Mouse (Mus musculus) lung, adult 2 months (tissue): ENCODE results near the gene Bst2. TPM values are rescaled to one million over a fixed set of nuclear protein-coding genes. Genes with fewer than 3 reads are reported as not detected.

ENCODE experiments used
- DNase-seq: peaks from one replicate; pipeline ENCODE4 v3.0.0; 2022
- H3K4me1 ChIP-seq: fragments of 200-500 bp; 2 replicates; pipeline ENCODE4 v1.6.1; 2011; ENCODE audit warnings: low read length; ENCODE audit not compliant: control insufficient read depth, insufficient read depth
- H3K4me3 ChIP-seq: fragments of 200-500 bp; replicated peaks from 2 replicates; pipeline ENCODE3; 2011; ENCODE audit warnings: low read depth, mild to moderate bottlenecking, control low read depth, low read length; ENCODE audit errors: extremely low read depth
- CTCF ChIP-seq: fragments of 200-500 bp; IDR thresholded peaks from 2 replicates; pipeline ENCODE4 v1.5.1; 2011; ENCODE audit warnings: mild to moderate bottlenecking, low read length, control low read depth; ENCODE audit not compliant: insufficient read depth
- POLR2A ChIP-seq: fragments of 200-500 bp; IDR thresholded peaks from 2 replicates; pipeline ENCODE4 v1.6.1; 2011; ENCODE audit warnings: low read depth, mild to moderate bottlenecking, control low read depth, low read length, borderline replicate concordance; ENCODE audit errors: extremely low read depth
- WGBS: fragments of 180-500 bp; shearing (Covaris S2); methylation state at CpG from one replicate; pipeline ENCODE4 v1.1.7; 2018; 5-methylcytosine and 5-hydroxymethylcytosine counted together
- polyA plus RNA-seq: library from polyadenylated mRNA; depleted of rRNA; stranded (reverse); fragments of >200 nt; gene quantifications from 2 replicates; pipeline ENCODE4 v1.2.3, GENCODE M21; 2012

Gene Bst2
- polyA plus RNA-seq, 1 experiment = 437 TPM

- no peak for DNase-seq
- TF ChIP-seq CTCF = no peak
- H3K4me1 ChIP-seq = peaks cover 6% of the 10 kb centered on the region; the same call in 1 of the 2 replicates
- 86% methylated on average over 5 of the region's 5 CpGs for WGBS
- no peak overlapping the region for H3K4me3 ChIP-seq
Measured at GRCm38 (mm10) chr8:71560765-71561164, 23.5 kb upstream of the Bst2 start.

DNA sequence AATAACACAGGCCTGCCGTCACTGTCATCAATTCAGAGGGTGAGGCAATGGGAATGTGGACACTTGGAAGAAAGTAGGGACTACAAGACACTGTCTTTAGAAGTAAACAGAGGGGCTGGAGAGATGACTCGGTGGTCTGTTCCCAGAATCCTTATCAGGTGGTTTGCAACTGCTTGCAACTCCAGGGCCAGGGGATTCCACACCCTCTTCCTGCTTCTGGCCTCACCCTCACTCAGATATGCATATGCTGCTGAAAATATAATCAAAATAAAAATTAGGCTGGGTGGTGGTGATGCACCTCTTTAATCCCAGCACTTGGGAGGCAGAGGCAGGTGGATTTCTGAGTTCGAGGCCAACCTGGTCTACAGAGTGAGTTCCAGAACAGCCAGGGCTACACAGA, 22.8 kb upstream of the Bst2 start:
- Histone ChIP-seq H3K4me1 (peaks cover 6% of the 10 kb centered on the region; the same call in 1 of the 2 replicates), H3K4me3 (no peak overlapping the region)
- no peak for DNase-seq
- 67% methylated on average over 3 of the region's 3 CpGs for WGBS
- no peak for TF ChIP-seq POLR2A
- no peak for TF ChIP-seq CTCF

DNA sequence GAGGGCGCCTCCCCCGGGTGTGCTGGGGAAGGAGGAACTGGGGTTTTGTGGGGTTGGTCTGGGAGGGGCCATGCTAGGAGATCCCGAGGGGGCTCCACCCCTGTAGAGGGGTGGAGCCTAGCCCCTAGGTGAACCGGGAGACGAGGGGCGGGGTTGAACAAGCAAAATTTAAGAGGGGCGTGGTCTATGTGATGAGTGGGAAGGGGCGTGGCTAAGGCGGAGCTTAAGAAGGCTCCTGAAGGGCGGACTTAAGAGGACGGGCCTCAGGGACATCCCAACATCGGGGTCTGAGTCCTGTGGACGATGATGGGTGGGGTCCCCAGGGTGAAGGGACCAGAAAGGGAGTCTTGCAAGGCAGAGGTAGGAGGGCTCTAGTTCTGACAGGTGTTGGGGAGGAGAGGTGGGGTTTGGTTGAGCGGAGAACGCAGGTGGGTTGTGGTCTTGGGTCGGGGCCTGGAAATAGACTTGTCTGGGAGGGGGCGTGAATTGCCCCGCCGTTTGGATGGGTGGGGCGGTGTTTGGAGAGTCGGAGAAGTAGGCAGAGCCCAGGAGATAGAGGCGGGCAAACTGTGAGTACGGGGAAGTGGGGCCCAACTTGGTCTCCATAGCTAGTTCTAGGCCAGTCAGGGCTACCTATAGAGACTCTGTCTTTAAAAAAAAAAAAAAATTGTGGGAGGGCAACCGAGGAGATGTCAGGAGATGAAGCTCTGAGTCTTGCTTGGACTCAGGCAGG, 21.9 kb upstream of the Bst2 start:
- TF ChIP-seq POLR2A (no peak), CTCF (no peak)
- peak; percentile 72 for DNase-seq
- H3K4me3 ChIP-seq = peak overlapping the region; percentile 63

DNA sequence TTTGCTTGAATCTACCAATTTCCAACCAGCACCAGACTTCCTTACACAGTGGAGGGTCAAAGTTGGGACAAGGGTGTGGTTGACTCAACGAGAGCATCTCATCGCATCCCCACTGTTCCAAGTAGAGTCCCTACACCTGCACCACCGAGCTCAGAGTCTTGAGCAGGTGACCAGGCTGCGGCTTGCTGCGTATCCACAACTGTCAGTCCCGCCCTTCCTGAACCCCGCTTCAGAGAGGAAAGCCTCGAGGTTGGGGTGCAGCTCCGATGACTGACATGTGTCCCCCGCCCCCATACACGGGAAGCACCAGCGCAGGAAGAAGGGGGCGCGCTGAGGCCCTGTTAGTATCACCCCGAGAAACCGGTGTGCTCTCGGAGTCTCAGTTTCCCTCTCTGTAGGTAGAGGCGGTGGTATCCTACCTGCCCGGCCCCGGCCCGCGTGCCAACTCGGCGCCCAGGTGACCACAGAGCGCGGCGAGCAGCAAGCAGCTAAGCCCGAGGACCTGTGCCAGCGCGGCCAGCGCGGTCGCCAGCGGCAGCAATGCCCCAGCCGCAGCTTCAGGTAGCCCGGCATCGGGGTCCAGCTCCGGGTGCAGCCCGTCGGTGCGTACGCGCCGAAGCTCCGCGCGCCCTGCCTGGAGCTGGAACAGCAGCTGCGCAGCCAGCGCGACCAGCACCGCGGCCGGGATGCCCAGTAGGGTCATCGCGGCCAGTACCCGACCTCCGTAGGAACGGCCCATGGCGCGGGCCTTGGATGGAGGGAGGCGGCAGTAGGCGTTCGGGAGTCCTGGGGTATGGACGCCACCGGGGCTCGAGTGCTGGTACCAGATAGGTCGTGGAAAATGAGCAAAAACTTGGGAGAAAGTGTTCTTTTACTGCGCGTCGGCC, 21.1 kb upstream of the Bst2 start, which contains the start of gene Tmem221:
Tmem221 (minus strand) TSS at position 801 of the 887 bp plus-strand sequence.
- peak; percentile 35 for DNase-seq
- Histone ChIP-seq H3K4me3 (peak within 1 kb of the TSS; percentile 63), H3K4me1 (peaks cover 6% of the 10 kb centered on the region; the same call in 1 of the 2 replicates)
- 5% methylated on average over 70 of the region's 70 CpGs for WGBS
- TF ChIP-seq POLR2A = peak; percentile 76; the same call in 1 of the 2 replicates
- no peak for TF ChIP-seq CTCF

More for the DNA sequence above, 21.9 kb upstream of the Bst2 start:
- WGBS = 6% methylated on average over 24 of the region's 24 CpGs
- peaks cover 6% of the 10 kb centered on the region; the same call in 1 of the 2 replicates for H3K4me1 ChIP-seq

DNA sequence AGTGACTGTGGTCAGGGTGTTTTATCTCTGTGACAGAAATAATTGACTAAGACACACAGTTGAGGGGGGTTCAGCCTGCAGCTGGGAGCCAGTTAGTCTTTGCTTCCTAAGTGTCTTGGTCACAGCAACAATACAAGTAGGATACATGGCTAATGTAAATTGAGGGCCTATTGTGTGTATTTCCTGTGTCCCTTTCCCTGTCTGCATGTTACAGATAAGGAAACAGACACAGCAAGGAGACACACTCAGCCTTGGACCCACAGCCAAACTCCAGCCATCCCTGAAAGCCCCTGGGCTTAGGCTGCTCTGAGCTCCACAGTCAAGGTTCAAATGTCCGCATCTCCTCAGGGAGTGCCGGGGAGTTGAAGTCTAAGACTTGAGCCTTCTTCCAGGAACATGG, 17.4 kb upstream of the Bst2 start:
- Histone ChIP-seq H3K4me1 (peaks cover 7% of the 10 kb centered on the region), H3K4me3 (no peak overlapping the region)
- TF ChIP-seq POLR2A (no peak), CTCF (no peak)
- 63% methylated on average over 2 of the region's 2 CpGs for WGBS
- DNase-seq = no peak

DNA sequence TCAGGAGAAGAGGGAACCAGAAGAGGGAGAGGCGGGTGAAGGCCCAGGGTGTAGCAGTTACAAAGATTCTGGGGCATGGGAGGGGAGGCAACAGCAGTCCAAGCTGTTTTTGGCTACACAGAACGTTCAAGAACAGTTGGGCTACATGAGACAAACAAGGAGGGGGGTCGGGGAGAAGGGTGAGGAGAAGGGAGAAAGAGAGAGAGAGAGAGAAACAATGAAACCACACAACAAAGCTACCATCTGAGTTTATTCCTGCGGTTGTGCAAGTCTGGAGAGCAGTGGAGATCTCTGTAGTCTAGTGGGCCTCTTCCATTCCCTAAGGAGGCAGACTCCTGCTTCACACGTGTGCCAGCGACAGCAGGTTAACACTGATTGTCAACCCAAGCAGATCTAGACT, 16.7 kb upstream of the Bst2 start:
- TF ChIP-seq POLR2A = no peak
- TF ChIP-seq CTCF = no peak
- H3K4me1 ChIP-seq = peaks cover 5% of the 10 kb centered on the region
- 55% methylated on average over 6 of the region's 6 CpGs for WGBS
- DNase-seq = no peak
- no peak overlapping the region for H3K4me3 ChIP-seq

GRCm38 (mm10) chr8:71552770-71553169, 15.5 kb upstream of the Bst2 start:
- WGBS = 62% methylated on average over 6 of the region's 6 CpGs
- DNase-seq = no peak
- Histone ChIP-seq H3K4me1 (peaks cover 3% of the 10 kb centered on the region), H3K4me3 (no peak overlapping the region)
- no peak for TF ChIP-seq POLR2A
- no peak for TF ChIP-seq CTCF

DNA sequence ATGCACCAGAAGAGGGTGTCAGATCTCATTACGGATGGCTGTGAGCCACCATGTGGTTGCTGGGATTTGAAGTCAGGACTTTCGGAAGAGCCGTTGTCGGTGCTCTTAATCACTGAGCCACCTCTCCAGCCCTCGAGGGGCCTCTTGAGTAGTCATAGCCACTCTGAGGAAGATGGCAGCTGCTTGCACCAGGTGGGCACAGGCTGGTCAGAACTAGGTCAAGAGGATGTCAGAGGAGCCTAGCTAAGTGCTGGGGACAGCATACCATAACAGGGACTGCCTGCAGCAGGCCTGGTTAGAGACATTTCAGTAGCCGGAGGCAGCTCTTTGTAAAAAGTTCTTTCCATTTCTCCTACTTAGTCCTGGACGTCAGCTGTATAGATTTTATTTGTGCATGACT, 13.5 kb upstream of the Bst2 start:
- DNase-seq = no peak
- H3K4me1 ChIP-seq = peaks cover 3% of the 10 kb centered on the region
- H3K4me3 ChIP-seq = no peak overlapping the region
- WGBS = 57% methylated on average over 7 of the region's 7 CpGs
- TF ChIP-seq POLR2A = no peak

DNA sequence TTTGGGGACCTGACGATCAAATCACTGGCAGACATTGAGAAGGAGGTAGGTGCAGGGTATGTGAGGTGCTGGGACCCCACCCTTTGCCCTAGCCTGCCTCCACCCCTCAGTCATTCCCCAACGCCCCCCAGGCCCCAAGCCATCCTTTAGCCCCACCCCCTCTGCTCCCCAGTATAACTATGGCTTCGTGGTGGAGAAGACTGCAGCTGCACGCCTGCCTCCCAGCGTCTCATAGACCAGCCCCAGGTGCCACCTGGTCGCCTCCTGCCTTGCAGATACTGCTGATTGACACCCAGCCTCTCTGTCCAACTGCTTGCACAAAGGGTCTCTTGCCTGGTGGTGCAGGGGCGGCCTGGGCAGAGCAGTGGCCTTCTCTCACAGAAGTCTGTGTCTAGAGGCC, 10.3 kb upstream of the Bst2 start:
- 87% methylated on average over 7 of the region's 7 CpGs for WGBS
- no peak overlapping the region for H3K4me3 ChIP-seq
- H3K4me1 ChIP-seq = peaks cover 6% of the 10 kb centered on the region
- no peak for DNase-seq
- TF ChIP-seq POLR2A (no peak), CTCF (no peak)

GRCm38 (mm10) chr8:71545053-71545452, 7.8 kb upstream of the Bst2 start:
- WGBS = 92% methylated on average over 11 of the region's 11 CpGs
- Histone ChIP-seq H3K4me1 (peaks cover 6% of the 10 kb centered on the region), H3K4me3 (no peak overlapping the region)
- DNase-seq = no peak
- TF ChIP-seq CTCF = no peak
- TF ChIP-seq POLR2A = no peak
